Mouse (Mus musculus) CD4-positive, CD25-positive, alpha-beta regulatory T cell, adult 4 months (primary cell): ENCODE results near the gene Pim3. TPM values are rescaled to one million over a fixed set of nuclear protein-coding genes. Genes with fewer than 3 reads are reported as not detected.
A peak's percentile ranks its signal among the peaks of the same experiment; 100 is the strongest.

Source experiments
- ATAC-seq: one replicate; pipeline ENCODE4 v1.8.0; 2017
- polyA plus RNA-seq, 2 experiments: library from polyadenylated mRNA; unstranded; fragments of 100-300 nt; shearing (Covaris generic); gene quantifications; one replicate each; pipeline ENCODE4 v1.2.1; 2017

Gene Pim3
- polyA plus RNA-seq, 2 experiments from 2014 or later = 1.5 to 4.3 TPM

- ATAC-seq = no peak
Measured at GRCm38 (mm10) chr15:88883342-88883741, 21.4 kb downstream of the Pim3 start.

- ATAC-seq = no peak
Measured at GRCm38 (mm10) chr15:88885376-88885775, 23.4 kb downstream of the Pim3 start.

GRCm38 (mm10) chr15:88889032-88889431 is 27.0 kb downstream of the Pim3 start:
- no peak for ATAC-seq

- no peak for ATAC-seq
Measured at GRCm38 (mm10) chr15:88889994-88890393, 28.0 kb downstream of the Pim3 start.

GRCm38 (mm10) chr15:88890751-88891675 is 29.0 kb downstream of the Pim3 start:
- ATAC-seq = peak; percentile 80

- ATAC-seq = no peak
Measured at GRCm38 (mm10) chr15:88891676-88892040, 29.7 kb downstream of the Pim3 start.

- no peak for ATAC-seq
Measured at GRCm38 (mm10) chr15:88892252-88892651, 30.3 kb downstream of the Pim3 start.

GRCm38 (mm10) chr15:88892876-88893275 is 30.9 kb downstream of the Pim3 start:
- no peak for ATAC-seq

- ATAC-seq = no peak
Measured at GRCm38 (mm10) chr15:88895119-88895518, 33.1 kb downstream of the Pim3 start.

GRCm38 (mm10) chr15:88895891-88896290 is 33.9 kb downstream of the Pim3 start:
- no peak for ATAC-seq

GRCm38 (mm10) chr15:88896341-88896980 is 34.5 kb downstream of the Pim3 start:
- no peak for ATAC-seq

GRCm38 (mm10) chr15:88902200-88902875 is 40.4 kb downstream of the Pim3 start:
- no peak for ATAC-seq

- no peak for ATAC-seq
Measured at GRCm38 (mm10) chr15:88903086-88903485, 41.1 kb downstream of the Pim3 start.

GRCm38 (mm10) chr15:88904056-88904811 is 42.2 kb downstream of the Pim3 start:
- ATAC-seq = no peak

- ATAC-seq = no peak
Measured at GRCm38 (mm10) chr15:88906347-88906746, 44.4 kb downstream of the Pim3 start.

- no peak for ATAC-seq
Measured at GRCm38 (mm10) chr15:88915046-88915445, 53.1 kb downstream of the Pim3 start.

Other genes starting within 250 kb of the Pim3 start
- 10 to 100 TPM; 19.2 to 19.6 TPM for gene Brd1, start 128.0 kb upstream of the Pim3 start, polyA plus RNA-seq
- gene Zbed4, start 110.5 kb upstream of the Pim3 start, polyA plus RNA-seq = 1 to 10 TPM; 4.7 to 4.9 TPM
- 10 to 100 TPM; 17.1 to 23.5 TPM for gene Alg12, start 42.9 kb upstream of the Pim3 start, polyA plus RNA-seq
- 10 to 100 TPM; 24.7 to 25.1 TPM for gene Creld2, start 42.5 kb upstream of the Pim3 start, polyA plus RNA-seq
- gene Ttll8, start 92.2 kb downstream of the Pim3 start, polyA plus RNA-seq = not detected
- not detected for gene Mlc1, start 116.8 kb downstream of the Pim3 start, polyA plus RNA-seq
- gene Mov10l1, start 120.7 kb downstream of the Pim3 start, polyA plus RNA-seq = not detected
- gene Panx2, start 197.5 kb downstream of the Pim3 start, polyA plus RNA-seq = not detected
- 10 to 100 TPM; 27.5 to 31.3 TPM for gene Trabd, start 212.9 kb downstream of the Pim3 start, polyA plus RNA-seq
- 10 to 100 TPM in 1 of 2 experiments, 1 to 10 TPM in 1; 8.8 to 14.0 TPM for gene Selenoo, start 226.9 kb downstream of the Pim3 start, polyA plus RNA-seq